Mouse (Mus musculus): Measurements from ENCODE around the gene N4bp1.

The N4bp1 gene

DNA sequence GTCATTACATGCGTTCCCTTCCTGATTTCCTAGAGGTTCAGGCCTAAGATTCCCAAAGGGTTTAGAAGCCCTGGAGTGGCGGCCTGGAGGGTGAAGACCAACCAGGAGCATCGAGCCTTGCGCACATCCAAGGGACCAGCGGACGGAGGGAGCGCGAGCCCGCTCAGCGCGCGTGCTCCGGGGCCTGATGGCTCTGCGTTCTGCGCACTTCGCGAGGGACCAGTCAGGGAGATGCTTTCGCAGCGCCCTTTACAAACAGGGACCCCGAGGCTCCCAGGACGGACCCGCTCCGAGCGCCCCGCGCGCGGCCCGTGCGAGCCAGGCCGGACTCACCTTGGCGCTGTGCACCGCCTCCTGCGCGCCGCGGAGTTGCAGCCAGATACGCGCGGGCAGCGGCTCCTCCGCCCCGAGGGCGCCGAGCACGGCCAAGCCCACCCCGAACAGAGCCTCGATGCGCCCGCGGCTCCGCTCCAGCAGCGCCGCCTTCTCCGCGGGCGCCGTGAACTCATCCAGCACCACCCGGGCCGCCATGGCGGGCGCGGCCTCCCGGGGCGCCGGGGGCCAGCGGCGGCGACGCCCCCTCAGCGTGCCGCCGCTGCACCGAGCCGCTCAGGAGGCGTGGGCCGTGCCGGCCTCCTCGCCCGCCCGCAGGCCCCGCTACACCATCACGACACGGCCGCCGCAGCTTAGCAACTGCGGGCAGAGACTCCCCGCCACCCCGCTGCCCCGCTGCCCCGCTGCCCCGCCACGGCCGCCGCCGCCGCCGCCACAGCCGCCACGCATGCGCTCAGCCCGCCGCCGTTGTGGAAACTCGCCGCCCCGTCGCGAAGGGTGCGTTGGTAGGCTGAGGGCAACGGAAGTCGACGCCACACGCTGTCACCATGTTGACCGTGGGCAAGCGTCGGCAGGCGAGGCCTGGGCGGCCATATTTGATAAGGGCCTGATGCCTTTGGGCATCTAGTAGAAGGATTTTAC, at the start of gene N4bp1:
Gene N4bp1, minus strand, starts transcription at position 770 of the 975 bp plus-strand sequence.
- peak; percentile 95 to 96 for DNase-seq

DNA sequence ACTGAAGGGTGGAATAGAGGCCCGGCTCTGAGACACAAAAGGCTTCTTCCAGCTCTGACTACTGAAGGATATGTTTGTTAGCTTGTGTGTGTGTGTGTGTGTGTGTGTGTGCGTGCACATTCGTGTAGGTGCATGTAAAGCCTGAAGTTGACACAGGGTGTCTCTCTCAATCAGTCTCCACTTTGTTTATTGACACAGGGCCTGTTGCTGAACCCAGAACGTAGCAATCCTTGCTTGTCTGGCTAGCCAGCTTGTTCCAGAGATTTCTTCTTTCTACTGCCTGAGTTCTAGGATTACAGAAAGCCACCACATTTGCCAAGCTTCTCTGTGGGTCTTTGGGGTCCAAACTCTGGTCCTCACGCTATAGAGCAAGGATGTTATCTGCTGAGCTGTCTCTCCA, 49.8 kb upstream of the N4bp1 start:
- no peak for DNase-seq

DNA sequence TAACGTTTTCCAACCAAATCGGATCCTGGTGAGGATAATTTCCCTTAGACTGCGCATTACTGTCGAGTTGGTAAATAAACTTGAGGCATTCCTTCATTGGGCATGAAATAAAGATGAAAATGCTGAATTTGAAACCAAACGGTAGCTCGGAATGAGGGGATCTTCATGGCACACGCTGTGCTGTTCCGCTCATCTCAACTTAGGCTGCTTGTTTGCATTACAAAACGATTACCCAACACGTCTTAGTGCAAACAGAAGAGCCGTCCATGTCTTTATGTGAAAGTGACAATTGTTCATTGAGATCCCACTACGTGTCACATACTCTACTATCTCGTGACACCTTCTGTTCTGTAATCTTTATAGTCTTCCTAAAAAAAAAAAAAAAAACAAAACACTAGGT, 49.3 kb upstream of the N4bp1 start:
- no peak for DNase-seq

DNA sequence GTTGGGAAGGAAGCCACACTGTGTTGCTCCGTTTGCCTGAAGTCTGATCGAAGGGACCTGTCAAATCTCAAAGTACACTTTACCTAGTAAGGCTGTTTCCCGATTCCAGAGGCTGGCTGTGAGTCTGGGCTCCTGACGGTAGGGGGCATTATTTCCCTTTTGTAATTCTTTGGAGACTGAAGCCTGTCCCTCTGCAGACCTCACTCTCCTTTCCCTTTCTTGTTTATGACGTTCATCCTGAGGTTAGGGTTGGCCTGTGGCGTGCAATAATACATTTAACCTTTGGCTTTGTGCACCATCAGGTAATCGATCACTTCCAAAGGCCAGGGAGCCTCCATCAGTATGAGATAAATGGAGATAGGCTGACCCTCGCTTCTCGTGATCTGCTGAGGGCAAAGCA, 48.8 kb upstream of the N4bp1 start:
- DNase-seq: peak; percentile 70 to 82

DNA sequence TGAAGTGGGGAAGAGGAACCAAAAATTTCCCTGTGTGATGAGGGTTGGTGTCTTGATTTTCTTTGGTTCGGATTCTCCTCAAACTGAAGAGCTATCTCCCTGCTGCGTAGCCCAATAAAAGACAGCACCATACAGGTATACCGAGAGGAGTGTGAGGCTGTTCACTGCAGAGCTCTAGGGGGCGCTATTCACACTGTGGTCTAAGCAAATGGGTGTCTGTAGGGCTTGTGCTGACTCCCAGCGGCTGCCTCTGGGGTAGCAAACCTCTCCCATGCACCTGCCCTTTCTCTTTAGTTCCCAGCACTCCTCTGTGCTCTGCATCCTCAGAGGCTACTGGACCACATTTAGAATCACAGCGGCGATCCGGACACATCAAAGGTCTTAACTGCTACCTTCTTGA, 41.2 kb upstream of the N4bp1 start:
- no peak for DNase-seq

DNA sequence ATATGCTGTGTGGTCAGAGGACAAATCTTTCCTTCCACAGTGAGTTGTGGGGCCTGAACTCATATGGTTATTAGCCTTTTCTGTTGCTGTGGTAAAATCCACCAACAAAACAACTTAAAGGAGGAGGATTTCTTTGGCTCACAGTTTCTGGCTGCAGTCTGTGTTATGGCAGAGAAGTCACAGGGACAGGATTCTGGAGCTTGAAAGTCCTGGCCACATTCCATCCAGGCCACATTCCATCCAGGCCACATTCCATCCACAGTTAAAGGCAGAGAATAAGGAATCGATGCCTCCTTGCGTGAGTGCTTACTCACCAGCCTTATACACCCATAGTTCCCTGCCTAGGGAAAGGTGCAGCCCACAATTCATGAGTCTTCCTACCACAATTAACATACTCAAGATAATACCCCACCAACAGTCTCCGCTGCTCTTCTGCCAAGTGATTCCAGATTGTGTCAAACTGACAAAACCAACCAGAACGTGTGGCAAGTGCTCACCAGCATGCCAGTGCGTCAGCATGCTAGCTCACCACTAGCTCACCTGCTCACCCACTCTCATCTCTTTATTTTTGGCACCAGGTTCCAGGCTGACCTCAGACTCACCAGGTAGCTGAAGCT, 38.3 kb upstream of the N4bp1 start:
- peak; percentile 39 to 52 for DNase-seq

DNA sequence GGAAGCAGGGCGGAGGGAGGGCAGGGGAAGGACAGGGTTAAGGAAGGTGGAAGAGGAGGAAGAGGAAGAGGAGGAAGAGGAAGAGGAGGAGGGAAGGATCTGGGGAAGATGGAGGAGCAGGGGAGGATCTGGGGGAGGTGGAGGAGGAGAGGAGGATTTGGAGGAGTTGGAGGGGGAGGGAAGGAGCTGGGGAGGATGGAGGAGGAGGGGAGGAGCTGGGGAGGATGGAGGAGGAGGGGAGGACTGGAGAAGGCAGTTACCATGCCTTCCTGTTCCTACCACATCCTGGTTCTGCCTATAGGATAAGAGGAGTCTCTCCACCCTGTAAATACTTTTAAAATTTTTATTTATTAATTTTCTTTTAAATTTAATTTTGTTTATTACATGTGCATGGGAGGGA, 37.6 kb upstream of the N4bp1 start:
- DNase-seq: no peak

DNA sequence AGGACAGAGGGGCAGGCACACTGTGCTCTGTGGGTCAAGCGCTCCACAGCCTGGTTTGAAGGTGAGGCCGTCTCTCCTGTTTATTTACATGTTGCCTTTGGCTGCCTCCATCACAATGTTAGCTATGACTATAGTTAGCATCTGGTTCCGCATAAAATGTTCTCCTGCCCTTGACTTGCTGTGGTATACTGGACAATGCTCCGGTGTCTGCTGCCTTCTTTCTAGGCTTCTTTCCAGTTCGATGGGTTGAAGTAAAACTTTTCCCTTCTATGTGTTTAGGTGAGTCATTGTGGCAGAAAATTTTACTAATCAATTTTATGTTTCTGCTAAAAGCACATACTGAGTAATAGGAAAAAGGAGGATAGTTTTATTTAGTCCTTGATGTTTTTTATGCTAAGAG, 37.1 kb upstream of the N4bp1 start:
- DNase-seq: no peak

DNA sequence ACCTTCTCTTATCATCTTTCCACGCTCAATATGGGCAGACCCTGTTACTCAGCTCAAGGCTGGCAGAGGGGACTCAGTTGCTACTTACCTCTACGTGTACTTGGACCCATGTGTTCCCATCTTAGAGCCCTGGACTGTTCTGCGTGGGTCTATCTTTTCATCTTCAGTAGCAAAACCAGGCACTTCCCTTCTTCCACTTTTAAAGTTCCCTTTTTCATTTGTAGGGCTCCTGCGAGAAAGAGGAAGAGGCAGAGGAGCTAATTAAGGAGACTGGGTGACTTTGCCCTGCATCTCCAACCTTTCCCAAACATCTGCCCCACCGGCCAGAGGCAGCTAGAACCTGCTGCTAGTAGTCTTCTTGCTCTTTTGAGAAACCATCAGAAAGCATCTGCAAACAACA, 35.9 kb upstream of the N4bp1 start:
- no peak for DNase-seq

DNA sequence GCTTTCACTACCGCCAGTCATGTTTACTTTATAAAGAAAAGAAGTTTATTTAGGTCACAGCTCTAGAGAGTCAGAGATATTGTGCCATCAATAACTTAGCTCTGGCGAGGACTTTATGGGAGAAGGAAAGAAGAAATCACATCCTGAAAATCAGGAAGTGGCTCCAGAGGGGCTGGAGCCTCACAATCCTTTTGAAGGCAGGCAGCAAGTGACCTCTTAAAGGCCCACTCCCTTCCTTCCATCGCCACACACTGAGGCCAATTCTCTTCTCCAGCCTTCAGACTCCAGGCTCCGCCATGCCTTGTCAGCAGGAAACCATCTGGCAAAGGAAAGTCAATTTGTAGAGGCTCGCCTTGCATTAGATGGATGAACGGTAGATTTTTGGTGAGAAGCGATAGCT, 35.4 kb upstream of the N4bp1 start:
- no peak for DNase-seq

DNA sequence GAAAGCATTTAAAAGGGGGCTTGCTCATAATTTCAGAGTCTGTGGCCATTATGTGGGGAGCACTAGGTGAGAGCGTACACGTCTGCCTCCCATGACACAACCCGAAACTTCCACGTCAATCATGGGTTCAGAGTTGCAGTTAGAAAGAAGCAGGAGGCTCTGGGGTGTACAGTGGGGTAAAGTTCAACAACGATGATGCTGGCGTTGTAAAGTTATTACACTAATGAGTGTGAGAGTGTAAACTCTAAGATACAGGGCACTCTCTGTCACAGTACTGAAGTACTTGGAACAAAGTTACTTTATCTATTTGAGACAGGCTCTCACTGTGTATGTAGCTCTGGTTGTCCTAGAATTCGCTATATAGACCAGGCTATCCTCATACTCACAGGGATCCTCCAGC, 35.0 kb upstream of the N4bp1 start:
- no peak for DNase-seq

DNA sequence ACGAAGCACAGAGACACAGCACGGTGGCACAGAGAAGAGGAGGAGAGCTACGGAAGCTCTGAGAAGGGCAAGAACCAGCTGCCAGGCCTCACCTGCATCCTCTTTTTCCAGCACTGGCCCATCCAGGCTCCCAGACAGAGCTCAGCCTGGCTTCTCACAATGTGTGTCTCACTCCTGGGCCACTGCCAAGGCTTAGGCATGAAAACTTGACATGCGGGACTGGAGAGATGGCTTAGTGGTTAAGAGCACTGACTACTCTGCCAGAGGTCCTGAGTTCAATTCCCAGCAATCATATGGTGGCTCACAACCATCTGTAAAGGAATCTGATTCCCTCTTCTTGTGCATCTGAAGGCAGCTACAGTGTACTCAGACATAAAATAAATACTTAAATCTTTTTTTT, 34.2 kb upstream of the N4bp1 start:
- no peak for DNase-seq

DNA sequence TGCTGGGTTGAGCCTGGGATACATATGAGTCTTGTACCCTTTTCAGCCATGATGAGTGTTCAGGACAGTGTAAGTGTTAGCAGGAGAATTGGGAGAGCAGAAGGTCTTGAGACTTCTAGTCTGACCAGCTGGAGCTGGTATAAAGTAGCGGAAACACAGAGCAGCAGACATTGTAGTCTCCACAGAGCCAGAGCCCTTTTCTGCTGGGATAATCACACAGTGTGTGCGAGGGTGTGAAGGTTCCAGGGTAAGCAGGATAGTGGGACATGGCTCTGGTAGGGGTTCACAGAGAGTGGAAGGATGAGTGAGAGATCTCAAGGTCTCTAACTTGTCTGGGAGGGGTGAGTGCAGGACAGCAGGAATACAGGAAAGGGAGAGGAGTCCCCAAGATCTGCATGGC, 33.0 kb upstream of the N4bp1 start:
- DNase-seq: no peak

DNA sequence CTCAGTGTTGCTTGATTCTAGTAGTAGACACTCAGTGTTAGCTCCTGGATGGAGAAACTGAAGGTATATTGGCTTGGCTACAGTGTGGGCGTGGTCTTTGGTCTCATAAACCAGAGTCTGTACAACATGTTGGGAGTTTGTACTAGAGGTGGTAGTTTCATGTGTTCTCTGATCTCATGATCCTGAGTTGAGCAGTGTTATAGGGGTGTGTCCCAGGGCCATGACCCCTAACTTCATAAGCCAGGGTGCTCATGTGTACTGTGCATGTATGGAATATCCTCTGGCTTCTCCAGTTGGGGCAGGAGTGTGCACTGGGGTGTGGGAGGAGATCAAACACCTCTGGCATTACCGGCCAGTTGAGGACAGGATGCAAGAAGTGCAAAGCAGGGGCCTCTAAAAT, 32.6 kb upstream of the N4bp1 start:
- no peak for DNase-seq

DNA sequence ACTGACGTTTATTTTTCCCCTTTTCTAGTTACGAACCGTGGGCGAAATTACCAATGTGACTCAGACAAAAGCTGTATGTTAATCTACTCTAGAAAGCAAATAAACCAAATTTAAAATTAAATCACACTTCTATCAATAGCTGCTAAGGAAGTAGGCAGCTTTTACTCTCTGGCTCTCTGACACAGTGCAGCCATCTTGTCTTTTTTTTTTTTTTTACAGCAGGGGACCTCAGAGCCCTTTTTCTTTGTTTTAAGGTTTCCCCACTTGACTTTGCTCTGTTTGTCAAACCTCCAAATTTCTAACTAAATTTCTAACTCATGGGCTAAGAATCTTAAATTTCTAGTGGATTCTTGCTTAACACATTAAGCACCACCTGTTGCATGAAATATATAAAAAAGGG, 31.3 kb upstream of the N4bp1 start:
- DNase-seq: no peak

DNA sequence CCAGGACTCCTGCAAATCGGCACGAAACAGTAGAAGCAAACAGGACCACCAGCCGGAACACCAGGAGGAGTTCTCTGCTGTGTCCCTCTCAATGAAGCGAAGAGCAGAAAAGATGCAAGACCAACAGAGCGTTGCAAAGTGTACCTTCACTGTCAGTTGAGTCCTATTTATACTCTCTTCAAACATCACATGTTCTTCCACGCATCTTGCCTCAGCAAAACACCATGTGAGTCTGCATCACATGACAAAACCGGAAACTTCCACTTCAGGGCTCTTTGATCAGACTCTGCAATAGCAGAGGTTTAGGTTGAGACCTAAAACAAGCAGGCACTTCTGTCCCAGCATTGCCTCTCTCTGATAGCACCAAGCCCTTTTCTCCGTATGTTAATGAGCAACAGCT, 26.1 kb upstream of the N4bp1 start:
- DNase-seq: no peak

DNA sequence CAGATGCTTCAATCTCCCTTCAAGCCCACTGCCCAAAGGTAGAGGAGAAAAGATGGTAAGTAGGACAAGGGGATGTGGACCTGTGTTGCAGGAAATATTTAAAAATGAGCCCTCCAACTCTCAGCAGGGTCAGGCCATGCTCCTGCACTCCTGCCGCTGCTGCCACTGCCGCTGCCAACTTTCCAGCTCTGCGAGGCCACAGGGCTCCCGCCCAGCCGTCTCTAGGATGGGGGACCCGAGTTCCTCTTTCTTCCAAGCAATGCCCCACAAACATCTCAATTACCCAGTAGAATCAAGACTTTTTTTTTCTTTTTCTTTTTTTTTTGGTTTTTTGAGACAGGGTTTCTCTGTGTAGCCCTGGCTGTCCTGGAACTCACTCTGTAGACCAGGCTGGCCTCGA, 25.2 kb upstream of the N4bp1 start:
- DNase-seq: no peak

DNA sequence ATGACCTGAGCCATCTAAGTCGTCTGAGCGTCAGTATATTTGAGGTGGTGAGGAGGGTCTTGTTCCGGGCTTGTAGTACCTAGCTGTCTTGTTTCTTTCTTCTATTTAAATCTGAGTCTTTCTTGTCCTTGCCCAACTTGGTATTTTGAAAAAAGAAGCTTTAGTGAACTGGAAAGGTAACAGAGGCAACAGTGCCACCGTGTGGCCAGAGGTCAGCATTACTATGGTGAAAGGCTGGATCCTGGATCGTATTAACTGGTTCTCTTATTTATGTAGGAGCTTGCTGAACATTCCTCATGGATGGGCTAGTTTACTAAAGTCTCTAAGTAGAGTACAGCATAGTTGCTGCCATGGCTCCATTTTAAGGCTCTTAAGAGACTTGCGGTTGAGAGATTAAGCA, 23.5 kb upstream of the N4bp1 start:
- DNase-seq: peak; percentile 79 to 83

DNA sequence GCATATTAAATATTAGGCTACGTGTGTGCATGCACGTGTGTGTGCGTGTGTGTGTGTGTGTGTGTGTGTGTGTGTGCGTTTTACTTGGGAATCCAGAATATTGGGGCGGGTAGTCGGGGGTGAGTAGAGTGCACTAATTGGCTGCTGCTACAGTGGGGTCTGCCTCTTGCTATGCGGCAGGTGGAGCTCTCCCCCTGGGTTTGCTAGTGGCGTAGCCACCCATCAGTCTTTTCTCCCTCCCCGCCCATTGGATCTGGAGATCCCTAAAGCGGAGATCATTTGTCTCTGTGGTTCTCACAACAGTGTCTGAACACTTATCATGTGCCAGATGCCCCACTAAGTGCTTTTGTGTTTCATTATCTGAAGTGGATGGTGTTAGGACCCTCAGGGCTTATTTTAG, 19.9 kb upstream of the N4bp1 start:
- no peak for DNase-seq

DNA sequence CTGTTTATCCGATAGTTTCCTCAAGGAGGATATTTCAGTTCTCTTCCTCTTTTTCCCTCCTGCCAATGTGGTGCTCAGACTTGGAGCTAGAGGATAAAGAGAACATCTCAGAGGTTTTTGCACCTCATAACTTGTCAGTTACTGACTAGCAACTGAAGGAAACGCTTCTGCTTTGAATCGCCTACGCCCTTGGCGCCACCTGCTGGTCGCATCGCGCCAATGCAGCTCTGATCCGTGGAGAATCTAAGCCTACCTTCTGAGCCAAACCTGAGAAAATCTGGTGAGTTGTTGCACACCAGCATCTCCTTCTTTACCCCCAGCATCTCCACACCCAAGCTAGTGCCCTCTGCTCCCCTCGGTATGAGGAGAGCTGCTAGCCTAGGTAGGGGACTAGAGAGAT, 18.0 kb upstream of the N4bp1 start:
- peak; percentile 90 to 94 for DNase-seq

DNA sequence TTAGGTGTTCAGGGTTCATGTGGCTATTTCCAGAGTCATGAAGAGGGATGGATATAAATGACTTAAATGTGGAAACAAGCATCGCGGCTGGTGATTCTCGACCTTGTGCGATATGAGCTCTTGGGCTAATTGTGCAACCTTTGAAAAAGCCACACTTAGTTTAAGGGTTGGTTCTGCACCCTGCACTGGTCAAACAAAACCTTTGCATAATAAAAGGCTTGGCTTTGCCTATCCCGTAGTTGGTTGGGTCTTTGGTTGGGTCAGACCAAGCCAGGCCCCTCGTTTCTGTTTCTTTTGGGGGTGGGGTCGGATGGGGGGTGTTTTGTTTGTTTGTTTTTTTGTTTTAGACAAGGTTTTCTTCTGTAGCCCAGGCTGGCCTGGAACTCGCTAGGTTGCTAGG, 17.6 kb upstream of the N4bp1 start:
- no peak for DNase-seq

DNA sequence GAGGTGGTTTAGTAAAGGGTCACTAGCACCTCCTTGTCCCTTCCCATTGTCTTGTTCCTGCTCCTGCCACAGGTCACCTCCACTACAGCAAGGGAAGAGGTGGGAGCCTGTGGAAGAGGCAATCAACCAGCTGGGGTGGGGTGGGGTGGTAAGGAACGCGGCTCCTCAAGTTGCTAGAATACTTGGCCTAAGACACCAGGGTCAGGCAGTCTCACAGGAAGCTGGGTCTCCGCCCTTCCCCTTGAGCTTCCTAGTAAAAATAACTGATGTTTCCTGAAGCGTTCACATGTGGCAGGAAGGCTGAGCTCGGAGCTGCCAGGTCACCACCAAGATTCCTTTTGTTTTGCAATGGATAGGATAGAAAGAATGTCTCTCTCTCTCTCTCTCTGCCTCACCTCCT, 16.9 kb upstream of the N4bp1 start:
- DNase-seq: no peak

DNA sequence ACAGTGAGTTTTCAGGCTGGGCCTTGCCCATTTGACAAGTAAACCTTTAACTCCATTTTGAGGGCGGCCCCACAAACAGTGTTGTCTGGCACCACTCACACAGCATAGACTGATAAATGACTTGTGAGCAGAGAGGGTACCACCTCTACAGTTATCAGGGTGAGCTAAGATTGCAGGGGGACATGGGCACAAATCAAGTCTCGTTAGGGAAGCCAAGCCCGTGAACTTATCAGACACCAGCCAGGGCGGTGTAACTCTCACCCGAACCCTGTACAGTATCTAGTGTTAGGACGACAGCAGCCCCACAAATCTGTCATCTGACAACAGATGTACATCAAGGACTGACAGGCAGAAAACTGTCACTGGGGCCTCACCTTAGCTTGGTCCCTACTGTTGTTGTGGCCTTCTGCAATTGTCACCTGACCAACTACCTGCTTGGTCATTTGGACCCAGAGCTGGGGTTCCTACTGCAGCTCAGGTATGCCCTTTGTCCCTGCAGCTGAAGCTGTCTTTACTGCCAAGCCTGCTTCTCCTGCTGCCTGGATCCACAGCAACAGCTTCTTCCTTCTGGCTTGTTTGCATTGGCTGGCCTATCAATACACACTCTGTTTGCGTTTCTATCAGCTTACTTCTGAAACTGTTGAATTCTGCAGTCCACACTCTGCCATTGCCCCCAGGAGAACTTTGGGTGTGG, 12.8 kb upstream of the N4bp1 start:
- no peak for DNase-seq

DNA sequence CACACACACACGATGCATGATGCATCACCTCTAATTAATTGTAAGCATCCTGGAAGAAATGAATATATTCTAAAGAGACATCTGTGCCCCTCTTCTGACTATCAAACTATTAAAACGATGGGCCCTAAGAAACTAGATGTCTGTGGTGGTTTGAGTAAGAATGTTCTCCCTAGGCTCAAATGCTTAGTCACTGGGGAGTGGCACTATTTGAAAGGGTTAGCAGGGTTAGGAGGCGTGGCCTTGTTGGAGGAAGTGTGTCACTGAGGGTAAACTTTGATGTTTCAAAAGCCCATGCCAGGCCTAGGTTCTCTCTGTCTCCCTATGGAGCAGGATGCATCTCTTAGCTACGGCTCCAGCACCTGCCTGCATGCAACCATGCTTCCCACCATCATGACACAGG, 10.3 kb upstream of the N4bp1 start:
- DNase-seq: no peak
